Mouse (Mus musculus) B cell, adult 2 months (primary cell): ENCODE data around the gene Cep41.

Experiments used
- DNase-seq, 2 experiments: peaks; one replicate each; pipeline ENCODE4 v3.0.0; 2022

Gene Cep41

GRCm38 (mm10) chr6:30671696-30672095 is 21.9 kb downstream of the Cep41 start:
- no peak for DNase-seq

GRCm38 (mm10) chr6:30667585-30667984 is 26.0 kb downstream of the Cep41 start:
- DNase-seq = no peak

DNA sequence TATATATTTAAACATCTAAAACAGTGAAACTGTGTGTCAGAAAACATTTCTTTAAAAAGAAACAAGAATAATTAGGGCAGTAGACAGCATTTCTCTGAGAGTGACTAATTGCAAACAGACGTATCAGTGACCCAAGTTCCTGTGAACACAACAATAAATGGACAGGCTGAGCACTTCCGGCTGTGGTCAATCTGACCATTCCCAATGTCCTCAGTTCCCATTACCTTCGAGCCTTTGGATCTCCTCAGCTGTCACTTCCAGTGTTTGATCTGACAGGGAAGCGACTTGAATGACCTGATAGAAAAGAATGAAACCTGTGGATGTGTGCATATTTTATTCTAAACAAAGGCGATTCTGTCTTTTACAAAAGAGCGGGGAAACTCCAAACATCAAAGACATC is 27.5 kb downstream of the Cep41 start:
- no peak for DNase-seq

GRCm38 (mm10) chr6:30665296-30665695 is 28.3 kb downstream of the Cep41 start:
- no peak for DNase-seq

DNA sequence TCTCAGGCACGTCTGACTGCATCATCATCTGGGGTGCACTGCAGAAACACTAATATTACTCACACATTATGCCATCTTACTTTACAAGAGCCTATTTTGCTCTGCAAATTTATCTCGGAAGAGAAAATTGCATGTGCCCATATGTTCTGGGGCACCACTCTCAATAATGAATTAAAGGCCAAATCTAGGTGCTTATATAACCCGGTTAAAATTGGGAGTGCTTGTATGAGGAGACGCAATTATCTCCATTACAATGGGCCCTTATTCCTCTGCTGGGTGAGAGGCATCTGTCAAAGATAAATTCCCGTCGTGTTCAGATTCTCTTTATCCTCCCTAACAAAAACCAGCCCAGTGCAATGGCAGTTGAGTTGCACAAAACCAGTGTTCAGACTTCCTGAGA is 28.8 kb downstream of the Cep41 start:
- DNase-seq = no peak

DNA sequence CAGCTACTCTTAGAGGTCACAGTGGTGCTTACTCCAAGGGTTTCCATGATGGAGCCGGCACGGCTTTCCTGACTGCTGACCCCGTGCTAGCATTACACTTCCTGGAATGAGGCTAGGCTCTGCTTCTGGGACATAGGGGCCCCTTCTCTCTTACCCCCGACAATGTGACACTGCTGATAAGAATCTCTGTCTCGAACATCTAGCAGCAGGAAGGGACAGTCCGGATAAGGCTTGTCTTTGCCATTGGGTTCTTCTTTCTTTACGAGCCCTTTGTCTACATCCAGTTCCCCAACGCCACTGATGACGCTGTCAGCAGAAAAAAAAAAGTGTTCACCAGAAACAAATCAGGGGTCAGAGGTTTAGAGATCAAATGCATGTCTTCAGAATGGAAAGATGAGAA is 34.9 kb downstream of the Cep41 start:
- no peak for DNase-seq

DNA sequence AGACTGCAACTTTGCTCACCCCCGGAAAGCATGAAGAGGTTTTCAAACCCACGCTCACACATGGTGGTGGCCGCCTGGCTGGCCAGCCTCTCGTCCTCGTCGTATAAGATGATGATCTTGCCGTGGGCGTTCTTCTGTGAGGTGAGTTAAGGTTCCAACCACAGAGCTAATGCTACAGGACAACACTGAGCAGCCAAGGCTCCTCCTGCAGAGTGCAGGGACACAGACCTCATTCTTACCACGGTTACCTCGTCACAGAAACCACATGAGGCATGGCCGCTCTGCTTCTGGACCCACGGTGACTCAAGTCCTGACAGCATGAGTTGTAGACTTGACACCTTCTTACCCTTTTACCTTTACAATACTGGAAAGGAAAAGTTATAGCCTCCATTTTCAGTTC is 36.3 kb downstream of the Cep41 start:
- no peak for DNase-seq

GRCm38 (mm10) chr6:30654932-30655331 is 38.6 kb downstream of the Cep41 start:
- DNase-seq = no peak

DNA sequence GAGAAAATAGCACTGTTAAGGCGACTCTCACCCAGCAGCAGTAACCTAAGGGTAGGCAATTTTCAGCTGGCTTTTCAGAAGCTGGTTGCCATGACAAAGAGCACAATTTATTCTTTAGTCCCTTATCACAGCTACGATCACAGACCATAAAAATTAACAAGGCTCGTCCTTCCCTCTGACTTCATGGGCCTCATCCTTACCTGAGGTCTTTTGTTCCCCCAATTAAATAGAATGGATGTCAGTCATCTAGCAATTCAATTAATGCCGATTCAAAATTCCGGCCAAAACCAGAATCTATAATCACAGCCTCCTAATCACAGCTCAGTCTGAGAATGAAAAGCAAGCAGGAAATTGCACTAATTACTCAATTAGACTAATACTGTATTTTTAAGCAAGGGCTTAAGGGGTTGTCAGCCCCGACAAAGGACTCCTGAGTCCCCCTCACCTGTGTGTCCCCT is 39.1 kb downstream of the Cep41 start:
- DNase-seq = no peak

GRCm38 (mm10) chr6:30653518-30653917 is 40.0 kb downstream of the Cep41 start:
- DNase-seq = no peak

DNA sequence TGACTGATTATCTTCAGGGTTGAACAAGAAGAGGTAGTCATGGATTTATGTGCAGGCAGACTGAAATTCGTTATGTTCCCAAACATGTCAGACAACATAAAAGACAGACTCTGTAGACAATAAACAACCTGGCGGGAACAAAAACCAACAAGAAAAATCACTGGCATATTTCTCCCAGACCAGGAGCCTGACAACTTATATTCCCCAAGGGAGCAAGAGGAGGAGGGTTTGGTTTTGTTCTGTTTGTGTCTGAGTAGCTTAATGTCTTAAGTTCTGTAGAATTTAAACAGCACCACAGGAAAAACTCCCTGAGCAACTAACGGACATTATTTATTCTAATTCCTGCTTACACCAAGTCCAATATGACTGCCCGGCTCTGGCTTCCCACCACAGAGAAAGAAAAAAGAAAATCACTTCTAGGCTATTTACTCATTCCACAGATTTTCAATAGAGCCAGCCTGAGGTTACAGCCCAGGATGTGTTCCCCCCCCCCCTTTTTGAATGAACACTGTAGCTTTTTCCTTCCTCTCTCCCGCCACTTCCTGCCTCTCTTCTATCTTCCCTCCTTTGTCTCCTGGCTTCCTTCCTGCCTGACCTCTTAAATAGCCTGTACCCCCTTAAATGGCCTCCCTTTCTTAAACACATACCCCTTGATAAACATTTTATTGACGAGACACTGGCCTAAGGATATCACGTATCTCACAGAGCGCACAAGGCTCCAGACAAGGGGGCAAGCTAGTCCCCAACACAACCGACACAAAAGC is 40.9 kb downstream of the Cep41 start:
- DNase-seq = no peak

DNA sequence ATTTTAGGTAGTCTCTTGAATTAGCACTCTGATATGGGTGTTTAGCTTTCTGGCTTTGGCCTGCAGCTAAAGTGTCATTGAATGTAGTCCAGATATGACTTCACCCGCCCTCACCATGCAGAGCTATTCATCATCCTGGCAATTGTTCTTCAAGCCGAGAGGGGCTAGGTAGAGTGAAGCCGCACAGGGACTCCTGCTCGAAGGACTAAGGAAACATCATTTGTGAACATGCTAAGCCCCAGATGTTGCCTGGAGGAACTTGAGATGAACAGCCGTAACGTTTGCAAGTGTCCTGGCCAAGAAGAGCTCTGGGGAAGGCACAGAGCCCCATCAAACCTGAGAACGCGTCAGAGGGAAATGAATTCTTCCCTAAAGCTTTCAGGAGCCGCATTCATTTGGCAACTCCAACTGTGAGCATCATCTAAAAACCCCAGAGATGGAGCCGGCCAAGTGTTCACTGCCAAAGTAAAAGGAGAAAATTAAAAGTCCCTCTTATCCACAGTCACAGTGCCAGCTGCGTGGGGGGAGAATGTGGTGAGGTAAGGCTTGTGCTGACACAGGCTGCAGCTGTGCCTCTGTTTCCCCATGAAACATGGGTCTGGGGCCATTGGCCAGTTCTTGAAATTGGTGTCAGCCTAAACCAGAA is 43.8 kb downstream of the Cep41 start:
- no peak for DNase-seq

DNA sequence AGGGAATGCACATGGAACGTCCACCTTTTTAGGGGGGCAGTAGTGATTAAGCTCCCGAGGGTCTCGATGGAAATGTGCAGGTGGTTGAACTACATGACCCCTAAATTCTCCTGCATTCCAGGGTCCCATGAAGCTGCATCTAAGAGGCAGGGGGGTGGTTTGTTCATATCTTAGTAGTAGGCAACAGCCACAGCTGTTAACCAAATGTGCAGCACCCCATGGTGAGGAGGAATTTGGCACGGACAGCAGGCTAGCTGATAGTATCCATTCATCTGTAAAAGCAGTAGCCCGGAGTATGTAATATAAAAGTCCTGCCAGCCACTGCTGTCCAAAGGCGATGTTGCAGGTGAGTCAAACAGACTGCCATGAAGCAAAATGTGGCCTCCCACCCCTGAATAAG is 48.2 kb downstream of the Cep41 start:
- DNase-seq = no peak

DNA sequence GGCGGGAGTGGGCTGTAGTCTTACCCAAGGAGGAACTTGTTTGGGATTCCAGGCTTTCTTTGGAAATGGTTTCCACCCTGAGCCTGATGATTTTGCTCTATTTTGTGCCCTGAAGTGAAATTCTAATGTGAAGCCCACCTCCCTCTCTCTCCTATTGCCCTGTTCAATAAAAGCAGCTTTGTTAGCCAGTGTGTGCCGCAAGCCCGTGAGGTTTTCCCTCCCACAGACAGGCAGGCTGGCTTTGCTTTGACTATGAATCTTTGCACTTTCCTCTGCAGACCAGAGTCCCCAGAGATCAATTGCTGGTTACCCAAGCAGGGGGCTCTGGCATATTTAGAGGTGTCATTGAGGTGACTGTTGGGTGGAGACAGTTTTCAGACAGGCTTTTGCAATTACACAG is 49.1 kb downstream of the Cep41 start:
- DNase-seq = no peak

- DNase-seq = no peak
These were observed 49.7 kb downstream of the Cep41 start for GRCm38 (mm10) chr6:30643694-30644460.

DNA sequence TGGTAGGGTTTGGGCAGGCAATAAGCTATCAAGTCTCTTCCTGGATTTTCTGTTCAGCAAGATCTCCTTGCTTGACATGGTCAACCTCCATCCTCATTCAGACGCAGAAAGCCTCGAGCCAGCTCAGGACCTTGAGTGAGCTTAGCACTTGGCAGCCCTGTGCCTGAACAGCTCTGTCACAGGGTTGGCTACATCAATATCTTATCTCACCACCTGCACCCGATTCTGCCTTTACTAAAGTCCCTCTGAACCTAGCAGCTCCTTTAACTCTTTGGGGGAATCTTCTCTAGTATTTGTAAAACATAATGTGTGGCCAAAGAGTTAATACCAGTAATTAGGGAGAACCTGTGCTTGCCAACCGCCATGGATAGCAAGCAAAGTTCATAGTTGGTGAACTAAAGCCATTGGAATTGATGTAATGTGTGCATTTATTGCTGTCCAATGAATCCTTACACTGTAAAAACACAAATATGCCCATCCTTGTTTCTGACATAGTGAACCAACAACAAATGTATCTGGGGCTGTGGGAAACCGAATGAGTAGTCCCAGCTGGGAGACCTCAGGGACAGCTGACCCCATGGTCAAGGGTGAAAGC is 54.8 kb downstream of the Cep41 start, which contains the start of gene Cpa1:
TSS of gene Cpa1 (plus strand) at position 545 of the 595 bp plus-strand sequence.
- no peak for DNase-seq

DNA sequence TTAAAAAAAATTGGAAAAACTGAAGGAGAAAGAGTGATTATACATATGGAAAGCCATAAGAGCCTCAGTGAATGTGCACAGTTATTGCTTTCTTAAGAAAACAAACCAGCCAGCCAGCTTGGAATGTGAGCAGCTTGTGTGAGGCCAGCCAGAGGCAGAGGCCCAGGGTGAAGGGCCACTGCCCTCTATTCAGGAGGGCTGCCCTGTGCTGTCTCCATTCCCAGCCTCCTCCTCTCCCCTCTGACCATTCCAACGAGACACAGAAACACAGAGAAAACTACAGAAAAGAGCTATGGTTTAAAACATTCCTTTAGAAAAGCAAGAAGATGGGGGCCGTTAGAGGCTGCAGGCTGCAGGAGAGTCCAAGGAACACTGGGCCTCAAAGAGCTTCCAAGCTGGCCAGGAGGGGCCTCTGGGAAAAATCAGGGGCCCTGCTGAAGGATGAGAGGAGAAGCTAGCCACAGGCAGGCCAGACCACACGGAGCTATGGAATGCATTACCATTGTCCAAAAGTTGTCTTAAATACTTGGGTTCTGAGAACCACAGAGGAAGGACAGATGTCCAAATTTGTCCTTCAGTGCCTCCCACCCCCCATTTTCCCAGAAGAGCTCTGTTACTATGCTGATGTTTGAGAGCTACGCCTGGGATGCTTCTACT is 57.2 kb downstream of the Cep41 start:
- DNase-seq = no peak

DNA sequence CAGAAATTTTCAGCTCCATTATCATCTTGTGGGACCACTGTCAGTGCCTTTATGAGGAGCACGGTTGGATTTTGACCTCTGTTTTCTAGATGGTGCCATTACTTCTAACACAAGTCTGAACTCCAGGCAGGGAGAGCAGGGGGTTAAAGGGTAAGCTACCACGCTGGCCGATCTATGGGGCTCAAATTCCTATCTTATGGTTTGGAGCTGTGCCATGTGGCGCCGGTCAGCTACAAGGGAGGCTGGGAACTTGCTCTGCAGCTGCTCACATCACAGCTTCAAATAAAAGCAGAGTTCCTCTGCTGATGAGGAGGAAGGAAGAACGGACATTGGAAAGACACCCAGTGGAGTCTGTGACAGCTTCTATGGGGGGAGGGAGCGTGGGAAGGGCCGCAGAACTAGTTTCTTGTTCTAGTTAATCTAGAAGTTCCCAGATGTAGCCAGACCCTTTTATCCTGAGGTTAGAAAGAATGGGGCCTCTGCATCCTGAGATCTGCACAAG is 58.1 kb downstream of the Cep41 start:
- no peak for DNase-seq

GRCm38 (mm10) chr6:30629989-30630388 is 63.6 kb downstream of the Cep41 start:
- DNase-seq = no peak

DNA sequence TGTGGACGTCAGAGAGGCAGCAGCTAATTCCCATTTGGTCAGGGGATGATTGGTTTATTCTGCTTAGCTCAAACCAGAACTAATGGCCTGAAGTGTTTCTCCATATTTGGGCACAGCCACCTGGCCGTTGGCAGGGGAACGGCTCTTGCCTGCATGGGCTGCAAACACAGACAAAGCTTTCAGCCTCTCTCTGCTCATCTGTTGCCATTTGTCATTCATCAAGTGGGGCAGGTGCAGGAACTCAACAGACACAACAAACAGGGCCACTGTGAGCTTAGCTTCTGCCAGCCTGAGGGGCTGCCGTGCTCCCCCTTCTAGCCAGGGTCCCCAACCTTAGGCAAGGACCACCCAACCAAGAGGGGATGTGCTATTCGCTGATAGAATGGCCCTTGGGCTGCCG is 65.4 kb downstream of the Cep41 start:
- DNase-seq = no peak

- no peak for DNase-seq
These were observed 68.8 kb downstream of the Cep41 start for GRCm38 (mm10) chr6:30624763-30625162.

DNA sequence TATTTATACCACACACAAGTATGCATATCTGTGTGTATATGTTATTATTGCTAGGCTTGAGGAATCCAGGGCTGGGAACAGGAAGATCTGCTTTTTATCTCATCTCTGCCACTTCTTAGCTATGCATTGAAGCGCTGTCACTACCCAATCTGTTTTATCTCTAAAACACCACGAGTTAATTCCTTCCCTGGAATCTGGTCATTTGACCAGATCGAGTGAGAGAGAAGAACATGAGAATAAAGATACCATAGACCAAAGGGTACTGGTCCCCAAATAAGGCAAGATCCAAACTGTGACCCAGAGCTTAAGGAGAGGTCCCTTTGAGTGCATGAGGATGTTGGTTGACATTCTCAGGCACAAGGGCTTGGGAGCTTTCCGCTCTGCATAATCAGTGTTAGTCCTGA is 71.6 kb downstream of the Cep41 start:
- no peak for DNase-seq

- DNase-seq = no peak
These were observed 72.6 kb downstream of the Cep41 start for GRCm38 (mm10) chr6:30620994-30621393.
